Mouse (Mus musculus): ENCODE measurements around the gene Gm20532.

- no peak for TF ChIP-seq CTCF (IDR thresholded peaks at IDR 0.05; ENCODE audit: extremely low read depth, insufficient read depth, insufficient read length, insufficient replicate concordance)
- no peak for TF ChIP-seq POLR2A (IDR thresholded peaks at IDR 0.05; ENCODE audit: low read depth, low read length)
These were observed 8.1 kb upstream of the Gm20532 start for GRCm38 (mm10) chr2:26578369-26578768.
